Mouse (Mus musculus) lung, postnatal 0 days (tissue): ENCODE data around the gene Rps6kc1.

Experiments used
- CTCF ChIP-seq: IDR thresholded peaks from 2 replicates; pipeline ENCODE4 v1.5.1; 2016; ENCODE audit warnings: antibody characterized with exemption, mild to moderate bottlenecking
- EP300 ChIP-seq: IDR thresholded peaks from 2 replicates; pipeline ENCODE4 v1.6.1; 2016; ENCODE audit warnings: antibody characterized with exemption, mild to moderate bottlenecking, control low read depth

GRCm38 (mm10) chr1:190948439-190948838 is 36.9 kb upstream of the Rps6kc1 start:
- TF ChIP-seq CTCF (no peak), EP300 (no peak)
